Mouse (Mus musculus): Measurements from ENCODE around the gene Vps26c. TPM values are rescaled to one million over a fixed set of nuclear protein-coding genes. Genes with fewer than 3 reads are reported as not detected.

The Vps26c gene
- total and polyA plus RNA-seq, 3 experiments: 40.0 to 75.5 (median 46.9) TPM

- Histone ChIP-seq H3K27me3 (replicated peaks) (no peaks in the 10 kb centered on the region), H3K36me3 (replicated peaks in 1 of 2; ENCODE audit: control insufficient read depth in 1 of 2, insufficient read depth in 1 of 2, low read length in 1 of 2) (no peaks in the 10 kb centered on the region), H3K4me2 (ENCODE audit: insufficient read depth, low read depth, poor library complexity, severe bottlenecking) (no peak overlapping the region), H3K4me3 (replicated peaks in 1 of 3; ENCODE audit: low read depth in 2 of 3, low read length in 2 of 3, poor library complexity in 1 of 3) (no peak overlapping the region), H3K4me1 (ENCODE audit: control insufficient read depth in 1 of 2, insufficient read depth in 2 of 2) (peaks cover 2 to 13% of the 10 kb centered on the region in 2 experiments; a peak in 2 of 4 replicates), H3K79me2 (replicated peaks; ENCODE audit: control insufficient read depth, extremely low read depth, insufficient read depth, poor library complexity, severe bottlenecking) (peaks cover 14% of the 10 kb centered on the region), H3K9me3 (replicated peaks; ENCODE audit: low read length) (peaks cover 2% of the 10 kb centered on the region), H3K9ac (ENCODE audit: insufficient read depth, low read depth) (no peak overlapping the region), H3K27ac (ENCODE audit: insufficient read depth, low read depth) (no peak overlapping the region)
- in situ Hi-C loops (cut with MboI; ENCODE audit: low pct_ligation_motif_present, low pct_unique_long_range_greater_than_20kb, low sequenced_read_pairs): no loop called here
- no peak for TF ChIP-seq ZC3H11A (IDR thresholded peaks at IDR 0.05; ENCODE audit: low read depth, low read length)
- TF ChIP-seq CHD1 (IDR thresholded peaks at IDR 0.05; ENCODE audit: low read depth, low read length): no peak
- no peak for TF ChIP-seq JUN (IDR thresholded peaks at IDR 0.05; ENCODE audit: insufficient read depth, low read depth, low read length)
- TF ChIP-seq MEF2A (IDR thresholded peaks at IDR 0.05; ENCODE audit: borderline replicate concordance, low read depth, low read length): no peak
- no peak for TF ChIP-seq EP300 (IDR thresholded peaks at IDR 0.05; ENCODE audit: low read length)
- no peak for TF ChIP-seq CTCF (conservative IDR thresholded peaks at IDR 0.05 in 1 of 2, IDR thresholded peaks at IDR 0.05 in 1 of 2; ENCODE audit: low read depth in 2 of 2, low read length in 2 of 2)
- TF ChIP-seq MYC (IDR thresholded peaks at IDR 0.05; ENCODE audit: low read depth, low read length): no peak
- no peak for TF ChIP-seq NRF1 (IDR thresholded peaks at IDR 0.05; ENCODE audit: low read depth, low read length)
- TF ChIP-seq MAZ (IDR thresholded peaks at IDR 0.05; ENCODE audit: low read depth, low read length): no peak
- DNase-seq (ENCODE audit: extremely low read depth): no peak
- dilution Hi-C loops (cut with MboI; ENCODE audit: extremely low pct_ligation_motif_present, extremely low pct_unique_long_range_greater_than_20kb, low sequenced_read_pairs): no loop called here
Observed at GRCm38 (mm10) chr16:94566124-94566523, 39.5 kb upstream of the Vps26c start.

GRCm38 (mm10) chr16:94560618-94561017 lies 34.0 kb upstream of the Vps26c start:
- Histone ChIP-seq H3K4me1 (ENCODE audit: control insufficient read depth in 1 of 2, insufficient read depth in 2 of 2) (no peaks in the 10 kb centered on the region), H3K4me2 (ENCODE audit: insufficient read depth, low read depth, poor library complexity, severe bottlenecking) (no peak overlapping the region), H3K27me3 (replicated peaks) (no peaks in the 10 kb centered on the region), H3K36me3 (replicated peaks in 1 of 2; ENCODE audit: control insufficient read depth in 1 of 2, insufficient read depth in 1 of 2, low read length in 1 of 2) (no peaks in the 10 kb centered on the region), H3K79me2 (replicated peaks; ENCODE audit: control insufficient read depth, extremely low read depth, insufficient read depth, poor library complexity, severe bottlenecking) (no peaks in the 10 kb centered on the region), H3K9ac (ENCODE audit: insufficient read depth, low read depth) (no peak overlapping the region), H3K9me3 (replicated peaks; ENCODE audit: low read length) (peaks cover 2% of the 10 kb centered on the region), H3K27ac (ENCODE audit: insufficient read depth, low read depth) (no peak overlapping the region), H3K4me3 (replicated peaks in 1 of 3; ENCODE audit: low read depth in 2 of 3, low read length in 2 of 3, poor library complexity in 1 of 3) (no peak overlapping the region)
- dilution Hi-C loops (cut with MboI; ENCODE audit: extremely low pct_ligation_motif_present, extremely low pct_unique_long_range_greater_than_20kb, low sequenced_read_pairs) (no loop called here), in situ Hi-C loops (cut with MboI; ENCODE audit: low pct_ligation_motif_present, low pct_unique_long_range_greater_than_20kb, low sequenced_read_pairs) (no loop called here)
- no peak for TF ChIP-seq ZNF384 (IDR thresholded peaks at IDR 0.05; ENCODE audit: low read depth, low read length)
- TF ChIP-seq MYC (IDR thresholded peaks at IDR 0.05; ENCODE audit: low read depth, low read length): no peak
- no peak for TF ChIP-seq JUN (IDR thresholded peaks at IDR 0.05; ENCODE audit: insufficient read depth, low read depth, low read length)
- TF ChIP-seq ZMIZ1 (IDR thresholded peaks at IDR 0.05; ENCODE audit: low read depth, low read length): no peak
- no peak for TF ChIP-seq IRF4 (IDR thresholded peaks at IDR 0.05; ENCODE audit: low read depth, low read length)
- no peak for TF ChIP-seq EP300 (IDR thresholded peaks at IDR 0.05; ENCODE audit: low read length)
- no peak for TF ChIP-seq ZKSCAN1 (IDR thresholded peaks at IDR 0.05; ENCODE audit: borderline replicate concordance, low read depth, low read length)
- TF ChIP-seq BHLHE40 (IDR thresholded peaks at IDR 0.05; ENCODE audit: low read depth, low read length): no peak
- TF ChIP-seq CHD1 (IDR thresholded peaks at IDR 0.05; ENCODE audit: low read depth, low read length): no peak
- no peak for TF ChIP-seq GABPA (IDR thresholded peaks at IDR 0.05; ENCODE audit: insufficient replicate concordance, low read depth, low read length)
- no peak for TF ChIP-seq MAX (IDR thresholded peaks at IDR 0.05; ENCODE audit: low read length)
- TF ChIP-seq CTCF (conservative IDR thresholded peaks at IDR 0.05 in 1 of 2, IDR thresholded peaks at IDR 0.05 in 1 of 2; ENCODE audit: low read depth in 2 of 2, low read length in 2 of 2): no peak
- no peak for TF ChIP-seq USF1 (IDR thresholded peaks at IDR 0.05; ENCODE audit: low read depth, low read length)
- TF ChIP-seq MAFK (IDR thresholded peaks at IDR 0.05; ENCODE audit: insufficient replicate concordance, low read length): no peak
- no peak for TF ChIP-seq NRF1 (IDR thresholded peaks at IDR 0.05; ENCODE audit: low read depth, low read length)
- no peak for TF ChIP-seq SMC3 (IDR thresholded peaks at IDR 0.05; ENCODE audit: low read depth, low read length)
- no peak for TF ChIP-seq KAT2A (IDR thresholded peaks at IDR 0.05; ENCODE audit: insufficient replicate concordance, low read length)
- no peak for DNase-seq (ENCODE audit: extremely low read depth)
